Mouse (Mus musculus): Measurements from ENCODE around the gene Mex3b. TPM values are rescaled to one million over a fixed set of nuclear protein-coding genes. Genes with fewer than 3 reads are reported as not detected.
A peak's percentile ranks its signal among the peaks of the same experiment; 100 is the strongest.

The Mex3b gene
- polyA plus RNA-seq, 3 experiments from 2014 or later, result 1.5 to 1.8 (median 1.7) TPM

DNA sequence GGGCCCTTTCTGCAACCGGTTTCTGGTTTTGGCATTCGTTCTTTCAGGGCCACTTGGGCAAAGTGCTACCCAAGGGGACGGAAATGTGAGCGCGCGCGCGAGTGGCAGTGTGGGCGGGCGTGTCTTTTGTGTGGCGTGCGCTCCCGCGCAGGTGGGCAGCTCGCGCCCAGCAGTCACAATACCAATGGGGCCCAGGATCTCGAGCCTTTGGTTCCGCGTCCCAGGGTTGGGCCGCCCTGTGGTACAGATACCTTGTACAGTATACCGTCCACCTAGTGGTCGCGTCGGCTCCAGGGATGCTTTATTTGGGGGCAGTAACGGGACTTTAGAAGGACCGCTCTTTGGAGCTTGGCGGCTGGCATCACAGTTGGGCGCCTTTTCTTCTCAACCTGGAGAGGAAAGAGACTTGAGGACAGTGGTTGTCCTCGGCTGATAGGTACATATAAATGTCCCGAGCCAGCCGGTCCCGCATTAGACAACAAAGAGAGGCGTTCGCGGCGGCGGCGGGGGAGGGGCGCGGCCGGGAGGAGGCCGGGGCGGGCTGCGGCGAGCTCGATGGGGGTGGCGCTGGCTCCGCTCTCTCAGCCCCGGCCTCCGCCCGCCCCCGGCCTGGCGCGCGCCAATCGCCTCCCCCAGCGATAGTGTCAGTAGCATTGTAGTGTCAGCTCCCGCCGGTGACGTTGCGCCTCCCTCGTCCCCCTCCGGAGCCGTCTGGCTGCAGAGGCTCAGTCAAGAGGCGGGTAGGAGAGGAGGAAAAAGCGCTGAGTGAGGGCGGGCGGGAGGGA is 455 bp upstream of the Mex3b start:
- peak; percentile 75 for ATAC-seq

DNA sequence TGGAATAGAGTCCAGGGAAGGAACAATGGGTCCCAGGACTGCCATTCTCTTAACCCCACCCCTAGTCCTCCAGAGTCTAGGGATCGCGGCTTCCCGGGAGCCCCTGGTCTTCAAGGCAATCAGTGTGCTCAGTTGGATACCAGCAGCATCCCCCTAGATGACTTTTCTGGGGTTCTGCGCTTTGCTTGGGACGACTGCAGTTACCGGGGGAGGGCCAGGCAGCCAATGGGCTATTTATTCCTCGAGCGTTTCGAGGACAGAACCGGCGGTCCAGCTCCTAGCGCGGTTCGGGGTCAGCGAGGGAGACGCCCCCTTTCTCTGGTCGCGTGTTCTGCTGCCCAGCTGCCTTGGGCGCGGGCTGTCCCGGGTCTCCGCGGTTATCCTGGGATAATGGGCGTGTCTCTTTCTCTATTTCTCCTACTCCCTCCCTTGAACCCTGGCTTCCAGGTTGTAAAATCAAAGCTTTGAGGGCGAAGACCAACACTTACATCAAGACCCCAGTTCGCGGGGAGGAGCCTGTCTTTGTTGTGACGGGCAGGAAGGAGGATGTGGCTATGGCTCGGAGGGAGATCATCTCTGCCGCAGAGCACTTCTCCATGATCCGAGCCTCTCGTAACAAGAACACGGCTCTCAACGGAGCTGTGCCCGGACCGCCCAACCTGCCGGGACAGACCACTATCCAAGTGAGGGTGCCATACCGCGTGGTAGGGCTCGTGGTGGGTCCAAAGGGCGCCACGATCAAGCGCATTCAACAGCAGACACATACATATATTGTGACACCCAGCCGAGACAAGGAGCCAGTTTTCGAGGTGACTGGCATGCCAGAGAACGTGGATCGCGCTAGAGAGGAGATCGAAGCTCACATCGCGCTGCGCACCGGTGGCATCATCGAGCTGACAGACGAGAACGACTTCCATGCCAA is 1.4 kb downstream of the Mex3b start:
- no peak for ATAC-seq

DNA sequence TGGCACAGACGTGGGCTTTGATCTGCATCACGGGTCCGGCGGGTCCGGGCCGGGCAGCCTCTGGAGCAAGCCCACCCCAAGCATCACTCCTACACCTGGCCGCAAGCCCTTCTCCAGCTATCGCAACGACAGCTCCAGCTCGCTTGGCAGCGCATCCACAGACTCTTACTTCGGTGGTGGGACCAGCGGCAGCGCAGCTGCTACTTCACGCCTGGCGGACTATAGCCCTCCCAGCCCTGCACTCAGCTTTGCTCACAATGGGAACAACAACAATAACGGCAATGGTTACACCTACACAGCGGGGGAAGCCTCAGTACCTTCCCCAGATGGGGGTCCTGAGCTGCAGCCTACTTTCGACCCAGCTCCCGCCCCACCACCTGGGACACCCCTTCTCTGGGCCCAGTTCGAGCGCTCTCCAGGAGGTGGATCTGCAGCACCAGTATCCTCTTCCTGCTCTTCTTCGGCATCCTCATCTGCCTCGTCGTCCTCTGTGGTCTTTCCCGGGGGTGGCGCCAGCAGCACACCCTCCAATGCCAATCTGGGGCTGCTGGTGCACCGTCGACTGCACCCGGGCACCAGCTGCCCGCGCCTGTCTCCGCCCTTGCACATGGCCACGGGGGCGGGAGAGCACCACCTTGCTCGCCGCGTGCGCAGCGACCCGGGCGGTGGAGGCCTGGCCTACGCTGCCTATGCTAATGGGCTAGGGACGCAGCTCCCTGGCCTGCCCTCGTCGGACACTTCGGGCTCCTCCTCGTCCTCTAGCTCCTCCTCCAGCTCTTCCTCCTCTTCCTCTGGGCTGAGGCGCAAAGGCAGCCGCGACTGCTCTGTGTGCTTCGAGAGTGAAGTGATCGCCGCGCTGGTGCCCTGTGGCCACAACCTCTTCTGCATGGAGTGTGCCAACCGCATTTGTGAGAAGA is 2.4 kb downstream of the Mex3b start:
- ATAC-seq, result no peak

DNA sequence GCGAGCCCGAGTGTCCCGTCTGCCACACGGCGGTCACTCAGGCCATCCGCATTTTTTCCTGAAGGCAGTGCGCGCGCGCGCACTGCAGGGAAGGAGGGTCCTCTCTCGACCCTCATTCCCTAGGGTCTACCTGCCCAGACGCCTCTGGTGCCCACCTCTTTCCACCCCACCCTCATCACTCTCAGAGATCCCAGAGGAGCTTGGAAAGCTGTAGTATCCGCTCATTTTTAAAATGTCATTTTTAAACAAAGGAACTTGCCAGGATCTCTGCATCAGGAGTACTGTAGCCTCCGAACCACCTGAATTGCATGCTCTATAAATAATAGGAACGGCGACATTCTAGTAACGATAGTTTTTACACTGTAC is 3.0 kb downstream of the Mex3b start:
- ATAC-seq, result no peak

DNA sequence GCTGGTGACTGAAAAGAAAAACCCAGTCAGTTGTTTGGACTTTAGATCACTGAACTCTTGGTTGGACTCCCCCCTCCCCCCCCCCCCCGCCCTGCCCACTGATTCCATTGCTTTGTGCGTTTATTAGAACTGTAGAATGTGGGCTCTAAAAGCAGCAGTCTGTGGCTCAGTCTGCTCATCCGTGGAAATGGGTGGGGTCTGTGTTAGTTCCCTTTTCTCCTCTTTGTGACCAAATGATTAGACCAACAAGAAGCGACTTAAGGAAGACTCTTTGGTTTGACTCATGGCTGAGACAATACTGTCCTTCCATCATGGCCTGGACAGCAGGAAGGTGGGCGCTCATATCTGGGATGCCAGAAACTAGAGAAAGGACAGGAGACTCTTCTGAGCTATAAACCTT is 9.4 kb downstream of the Mex3b start:
- ATAC-seq, result no peak

DNA sequence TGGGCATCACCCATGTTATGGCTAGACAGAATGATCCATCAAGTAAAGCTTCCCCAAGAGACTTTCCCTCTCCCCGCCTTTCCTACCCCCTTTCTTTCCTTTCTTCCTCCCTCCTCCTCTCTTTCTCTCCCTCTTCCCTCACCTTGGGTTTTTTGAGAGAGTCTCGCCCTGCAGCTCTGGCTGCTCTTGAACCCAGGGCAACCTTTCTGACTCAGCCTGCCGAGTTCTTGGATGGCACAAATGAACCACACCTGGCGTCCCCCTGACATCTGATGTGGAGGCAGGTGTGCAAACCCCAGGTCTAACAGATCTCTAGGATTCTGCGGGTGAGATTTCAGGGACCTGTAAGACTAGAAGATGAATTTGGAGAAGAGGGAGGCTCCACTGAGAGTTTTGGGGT is 12.9 kb downstream of the Mex3b start:
- no peak for ATAC-seq

DNA sequence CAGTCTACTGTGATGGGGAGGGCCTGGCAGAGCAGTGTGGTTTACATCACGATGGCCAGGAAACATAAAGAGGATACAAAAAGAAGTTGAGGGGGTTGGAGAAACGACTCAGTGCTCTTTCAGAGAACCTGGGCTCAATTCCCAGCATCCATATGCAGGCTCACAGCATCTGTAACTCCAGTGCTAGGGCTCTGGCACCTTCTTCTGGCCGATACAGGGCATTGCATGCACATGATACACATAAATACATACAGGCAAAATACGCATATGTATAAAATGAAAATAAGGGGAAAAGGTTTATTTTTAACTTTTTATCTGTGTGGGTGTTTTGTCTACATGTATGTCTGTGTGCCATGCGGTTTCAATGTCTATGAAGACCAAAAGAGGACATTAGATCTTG is 13.6 kb downstream of the Mex3b start:
- no peak for ATAC-seq

DNA sequence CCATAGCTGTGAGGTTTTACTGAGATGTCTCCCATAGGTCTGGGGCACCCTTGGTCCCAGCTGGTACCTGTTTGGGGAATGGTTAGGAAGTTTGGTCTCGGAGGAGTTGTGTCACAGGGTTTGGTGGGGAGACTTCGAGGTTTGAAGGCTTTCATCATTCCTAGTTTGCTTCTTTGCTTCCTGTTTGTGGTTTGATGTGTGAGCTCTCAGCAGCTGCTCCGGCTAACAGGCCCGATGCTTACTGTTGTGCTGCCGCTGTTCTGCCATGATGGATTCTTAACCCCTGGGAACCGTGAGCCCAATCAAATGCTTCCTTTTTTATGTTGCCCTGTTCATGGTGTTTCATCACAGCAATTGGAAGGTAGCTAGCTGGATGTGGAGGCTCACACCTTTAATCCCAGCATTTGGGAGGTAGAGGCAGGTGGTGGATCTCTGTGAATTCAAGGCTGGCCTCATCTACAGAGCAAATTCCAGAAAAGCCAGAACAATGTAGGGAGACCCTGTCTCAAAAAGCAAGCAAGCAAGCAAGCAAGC is 23.3 kb downstream of the Mex3b start:
- peak; percentile 32 for ATAC-seq

DNA sequence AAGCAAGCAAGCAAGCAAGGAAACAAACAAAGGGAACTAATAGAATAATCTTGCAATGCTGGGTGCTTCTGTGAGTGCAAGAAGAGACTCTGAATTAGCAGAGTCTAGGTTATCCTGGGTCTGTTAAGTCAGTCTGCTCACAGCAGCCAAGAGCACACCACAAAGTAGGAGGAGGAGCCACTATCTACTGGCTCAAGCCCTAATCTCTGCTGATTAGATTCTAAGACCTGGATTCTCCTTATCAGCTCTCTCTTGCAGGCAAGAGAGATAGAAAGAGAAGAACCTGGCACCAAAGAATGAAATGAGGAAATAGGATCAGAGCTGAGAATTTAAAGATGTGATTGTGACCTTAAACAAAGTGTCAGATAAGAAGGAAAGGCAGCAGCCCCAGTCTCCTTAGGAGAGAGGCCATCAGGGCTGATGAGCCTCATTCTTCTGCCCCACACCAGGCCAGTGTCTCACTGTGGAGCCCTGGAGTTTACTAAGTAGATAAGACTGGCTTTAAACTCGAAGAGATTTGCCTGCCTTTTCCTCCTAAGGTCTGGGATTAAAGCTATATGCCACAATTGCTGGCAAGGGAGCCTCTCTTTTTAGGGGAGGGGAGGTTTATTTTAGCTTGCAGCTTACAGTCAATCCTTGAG is 23.9 kb downstream of the Mex3b start:
- ATAC-seq, result no peak

DNA sequence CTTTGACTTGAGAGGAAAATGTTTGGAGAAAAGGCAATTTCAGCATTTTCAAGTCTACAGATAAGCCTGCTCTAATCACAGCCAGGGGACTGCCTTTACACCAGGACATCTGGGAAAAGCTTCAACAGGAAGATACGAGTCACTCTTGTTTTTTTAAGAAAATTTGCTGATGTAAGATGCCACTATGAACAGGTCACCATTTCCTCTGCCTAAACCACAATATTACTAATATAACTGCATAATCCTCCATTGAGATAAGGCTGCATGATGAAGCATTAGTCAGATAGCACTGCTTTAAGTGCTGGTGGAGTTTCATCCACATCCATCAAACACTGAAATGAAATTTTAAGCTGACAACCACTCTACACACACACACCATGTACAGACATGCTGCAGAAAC is 27.2 kb downstream of the Mex3b start:
- no peak for ATAC-seq

DNA sequence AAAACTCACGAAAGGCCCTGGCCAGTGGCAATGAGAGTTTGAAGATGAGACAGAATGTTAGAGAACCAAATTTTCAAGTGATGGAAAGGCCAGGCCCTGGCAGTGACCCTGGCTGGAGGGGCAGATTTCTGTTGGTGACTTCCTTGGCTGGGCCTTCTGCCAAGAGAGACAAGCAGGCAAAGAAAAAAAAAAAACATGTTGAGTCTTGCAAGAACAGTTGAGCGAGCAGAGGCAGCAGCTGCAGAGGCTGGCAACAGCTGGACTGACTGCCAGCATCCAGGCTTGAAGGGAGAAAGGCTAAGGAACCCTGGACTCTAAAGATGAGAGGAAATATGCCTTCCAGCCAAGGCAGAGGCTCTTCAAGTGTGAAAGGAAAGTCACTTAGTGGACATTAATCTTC is 28.5 kb downstream of the Mex3b start:
- no peak for ATAC-seq

DNA sequence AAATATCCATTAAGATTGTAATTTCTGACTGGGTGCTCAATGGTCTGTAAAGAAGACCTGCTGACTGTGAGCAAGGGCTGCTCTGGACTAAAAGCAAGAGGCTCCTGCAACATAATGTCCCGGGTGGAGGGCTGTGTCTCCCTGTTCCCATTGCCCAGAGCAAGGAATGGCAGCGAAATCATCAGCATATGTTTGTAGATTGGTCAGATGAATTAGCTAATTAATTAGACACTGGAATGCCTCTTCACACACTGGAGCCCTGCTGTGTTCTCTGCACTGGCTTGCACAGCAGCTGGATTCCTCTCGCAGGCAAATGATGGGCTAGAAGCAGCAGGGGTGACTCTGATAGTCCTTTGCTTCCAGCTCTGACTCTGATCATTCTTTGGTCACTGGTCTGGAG is 29.6 kb downstream of the Mex3b start:
- ATAC-seq, result no peak

DNA sequence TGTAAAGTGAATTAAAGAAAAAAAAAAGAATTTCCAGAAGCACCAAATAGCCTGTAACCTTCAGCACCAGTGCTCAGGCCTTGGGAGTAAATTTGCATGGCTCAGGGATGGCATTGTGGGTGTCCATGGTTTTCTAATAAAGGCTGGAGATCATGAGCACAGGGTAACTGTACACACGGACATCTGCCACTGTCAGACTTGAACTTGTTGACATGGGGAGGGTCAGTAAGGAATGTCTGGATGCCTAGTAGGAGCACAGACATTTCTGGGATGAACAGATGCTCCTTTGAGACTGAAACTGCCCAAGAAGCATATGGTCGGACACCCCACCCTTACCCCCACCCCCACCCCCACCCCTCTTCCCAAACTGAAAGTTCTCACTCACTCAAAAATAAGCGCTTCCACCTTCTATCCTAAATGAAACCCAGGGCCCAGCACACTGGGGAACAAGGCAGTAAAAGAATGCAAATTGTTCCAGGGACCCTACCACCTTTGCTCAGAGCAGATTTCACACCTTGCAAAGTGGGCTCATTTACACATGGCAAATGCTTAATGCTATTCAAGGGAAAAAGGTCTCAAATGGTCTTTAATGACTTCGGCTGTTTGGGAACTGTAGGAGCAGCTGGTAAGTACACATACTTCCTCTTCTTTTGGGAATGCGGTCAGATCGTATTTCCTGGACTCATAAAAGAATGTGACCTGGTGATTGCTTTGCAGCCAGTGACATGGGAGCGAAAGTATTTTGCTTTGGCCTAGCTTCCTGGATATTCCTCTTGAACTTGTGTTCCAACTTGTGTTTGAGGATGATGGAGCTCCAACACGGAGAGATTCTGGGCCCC is 32.5 kb downstream of the Mex3b start:
- ATAC-seq, result no peak

DNA sequence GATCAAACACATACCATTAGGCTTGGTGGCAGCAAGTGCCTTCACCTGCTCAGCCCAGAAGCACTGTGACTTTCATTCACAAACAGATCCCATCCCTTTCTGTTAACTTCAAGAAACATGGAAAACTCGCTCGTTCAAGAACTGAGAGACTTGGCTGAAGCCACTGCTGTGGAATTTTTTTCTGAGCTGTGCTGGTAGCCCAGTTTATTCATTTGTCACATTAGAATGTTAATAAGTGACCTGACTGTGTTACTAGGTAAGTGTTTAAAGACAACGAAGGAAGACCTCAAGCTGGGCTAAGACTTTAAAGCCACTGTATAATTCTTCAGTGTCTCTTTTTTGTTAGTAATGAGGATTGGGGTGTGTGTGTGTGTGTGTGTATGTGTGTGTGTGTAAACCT is 35.9 kb downstream of the Mex3b start:
- ATAC-seq, result no peak

DNA sequence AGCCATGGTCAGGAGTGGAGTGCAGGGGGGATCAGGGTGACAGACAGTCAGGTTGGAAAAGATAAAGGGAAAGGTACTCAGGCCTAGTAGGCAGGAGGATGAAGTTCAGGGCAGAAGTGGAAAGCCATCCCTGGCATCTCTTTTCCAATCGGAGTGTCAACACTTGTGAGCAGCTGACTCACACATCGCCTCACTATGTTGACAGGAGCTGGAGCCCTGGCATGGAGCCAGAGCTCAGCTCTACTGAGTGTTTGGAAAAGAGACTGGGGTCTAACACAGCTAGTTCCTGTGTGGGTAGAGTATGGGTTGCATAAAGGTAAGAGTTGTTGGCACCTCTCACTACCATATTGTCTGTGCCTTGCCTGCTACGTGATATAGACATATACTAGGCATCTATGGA is 38.4 kb downstream of the Mex3b start:
- no peak for ATAC-seq

DNA sequence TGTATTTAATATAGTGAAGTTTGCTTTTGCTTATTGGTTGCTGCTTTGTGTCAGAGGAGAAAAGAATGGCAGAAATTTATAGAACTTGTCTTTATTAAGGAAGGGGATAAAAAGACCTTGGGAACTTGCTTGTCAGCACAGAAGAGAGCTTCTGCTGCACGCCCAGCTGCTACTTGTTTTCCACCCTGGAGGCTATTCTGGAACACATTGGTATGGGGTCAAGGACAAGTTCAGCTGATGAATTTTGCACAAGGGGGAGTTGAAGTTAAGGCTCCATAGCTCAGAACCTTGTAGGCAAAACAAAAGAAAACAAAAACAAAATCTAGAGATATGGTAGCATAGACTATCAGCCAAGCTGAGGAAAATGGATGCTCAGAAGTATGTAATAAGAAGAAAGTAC is 39.9 kb downstream of the Mex3b start:
- no peak for ATAC-seq

DNA sequence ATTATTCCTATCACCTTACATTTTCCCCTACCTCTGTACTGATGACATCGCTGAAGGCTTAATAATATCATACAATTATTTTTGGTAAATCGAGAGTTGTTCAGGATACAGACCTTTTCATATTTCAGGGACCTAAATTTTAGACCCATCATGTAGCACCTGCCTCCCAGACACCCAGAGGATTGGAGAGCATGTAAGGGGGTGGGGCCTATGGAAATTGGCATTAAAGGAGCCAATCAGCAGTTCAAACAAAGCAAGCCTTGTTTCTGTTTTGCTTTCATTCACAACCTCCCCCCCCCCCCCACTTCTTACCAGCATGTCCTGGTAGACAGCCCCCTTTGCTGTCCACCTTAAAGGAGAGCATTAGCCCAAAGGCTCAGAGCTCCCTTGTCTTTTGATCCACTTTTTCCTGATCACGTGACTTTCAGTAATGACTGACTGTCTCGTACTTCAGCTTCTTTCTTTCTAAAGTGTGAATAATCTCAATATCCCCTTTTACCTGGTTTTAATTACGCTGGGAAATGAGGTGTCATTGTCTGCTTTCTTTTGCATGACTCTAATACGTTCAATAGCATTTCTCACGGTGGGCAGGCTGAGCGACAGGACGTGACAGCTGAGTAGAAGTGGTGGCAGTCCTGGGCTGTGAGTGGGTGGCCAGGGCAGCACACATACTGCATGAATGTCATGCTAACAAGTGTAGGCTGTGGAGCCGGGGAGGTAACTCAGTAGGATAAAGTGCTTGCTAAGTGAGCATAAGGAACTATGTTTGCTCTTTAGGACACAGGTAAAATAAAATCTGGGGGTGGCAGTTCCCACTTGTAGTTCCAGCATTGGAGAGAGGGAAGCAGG is 43.6 kb downstream of the Mex3b start:
- ATAC-seq, result no peak

DNA sequence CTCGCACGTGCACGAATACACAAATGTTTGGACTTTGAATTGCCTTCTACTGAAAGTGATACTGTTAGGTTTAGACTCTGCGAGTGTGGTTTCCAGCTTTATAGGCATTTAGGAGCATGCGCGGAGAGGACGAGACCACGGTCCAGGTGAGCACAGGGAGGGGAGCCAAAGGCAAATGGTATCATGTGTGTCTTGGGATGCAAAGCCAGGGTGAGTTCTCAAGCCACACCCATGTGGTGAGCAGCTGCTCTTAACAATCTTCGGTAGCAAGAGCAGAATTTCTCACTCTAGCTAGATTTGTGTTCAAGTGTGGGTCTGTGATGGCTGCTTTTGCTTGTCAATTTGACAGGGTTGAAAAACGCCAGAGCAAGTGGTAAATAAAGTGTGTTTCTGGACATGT is 44.4 kb downstream of the Mex3b start:
- ATAC-seq, result no peak

DNA sequence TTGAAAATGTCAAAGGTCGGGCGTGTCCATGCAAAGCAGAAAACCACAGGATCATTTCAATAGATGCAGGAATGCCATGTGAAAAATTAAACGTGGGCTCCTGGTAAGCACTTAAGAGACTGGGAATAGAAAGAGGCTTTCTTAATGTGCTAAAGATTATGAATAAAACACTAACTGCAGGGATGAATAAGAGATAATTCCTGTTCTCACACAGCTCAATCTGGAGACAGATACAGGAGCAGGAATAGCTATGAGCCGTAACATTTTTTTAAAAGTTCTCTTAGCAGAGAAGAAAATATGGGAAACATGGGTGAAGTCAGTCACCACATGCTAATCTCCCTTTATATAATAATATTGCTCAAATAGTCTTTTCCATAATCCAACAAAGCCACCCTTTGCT is 47.2 kb downstream of the Mex3b start:
- no peak for ATAC-seq
